8 mouse cellular contexts compared by ENCODE assay signal in genomic region chr13:9093316-9094155, GRCm38 (mm10). TPM values are rescaled to one million over a fixed set of nuclear protein-coding genes. Genes with fewer than 3 reads are reported as not detected.
DNase-seq lines count a peak whose midpoint lies in the region; ATAC-seq lines count a peak whose summit lies in the region.

Gene Larp4b (plus strand): TSS chr13:9093881.

- no peaks in the 10 kb centered on the region for H3K36me3 ChIP-seq in heart, embryonic 13.5 days
- peaks cover 5% of the 10 kb centered on the region; the same call in 1 of the 2 replicates for H3K36me3 ChIP-seq in liver, embryonic 12.5 days
- no peaks in the 10 kb centered on the region for H3K36me3 ChIP-seq in stomach, embryonic 15.5 days

- H3K4me3 ChIP-seq in heart, embryonic 13.5 days: peak within 1 kb of the TSS; percentile 99
- peak within 1 kb of the TSS; percentile 89 for H3K4me3 ChIP-seq in liver, embryonic 12.5 days
- H3K4me3 ChIP-seq in stomach, embryonic 15.5 days (replicated peaks): peak within 1 kb of the TSS; percentile 96

- no peaks in the 10 kb centered on the region for H3K9me3 ChIP-seq in heart, embryonic 13.5 days
- H3K9me3 ChIP-seq in liver, embryonic 12.5 days (replicated peaks): no peaks in the 10 kb centered on the region
- no peaks in the 10 kb centered on the region for H3K9me3 ChIP-seq in stomach, embryonic 15.5 days

- no peaks in the 10 kb centered on the region for H3K27me3 ChIP-seq in heart, embryonic 13.5 days (replicated peaks)
- H3K27me3 ChIP-seq in liver, embryonic 12.5 days (replicated peaks): no peaks in the 10 kb centered on the region
- no peaks in the 10 kb centered on the region for H3K27me3 ChIP-seq in stomach, embryonic 15.5 days (replicated peaks)

- H3K9ac ChIP-seq in heart, embryonic 13.5 days: peak within 1 kb of the TSS; percentile 98
- H3K9ac ChIP-seq in liver, embryonic 12.5 days: peak within 1 kb of the TSS; percentile 97
- H3K9ac ChIP-seq in stomach, embryonic 15.5 days: peak within 1 kb of the TSS; percentile 98

- DNase-seq in CD4-positive helper T cell, adult 2 months (ENCODE audit: low read depth, low spot score): peak; percentile 99
- DNase-seq in brain, embryonic 18.5 days (ENCODE audit: low read depth, low spot score): peak; percentile 97
- DNase-seq in kidney, postnatal 10 days: peak; percentile 98
- peak; percentile 92 to 95 for DNase-seq in natural killer cell, adult 2 months (ENCODE audit: low spot score in 2 of 2)

- H3K4me2 ChIP-seq in heart, embryonic 13.5 days: peak within 1 kb of the TSS; percentile 75
- peak within 1 kb of the TSS; percentile 83 for H3K4me2 ChIP-seq in liver, embryonic 12.5 days
- H3K4me2 ChIP-seq in stomach, embryonic 15.5 days: peak within 1 kb of the TSS; percentile 71

- under 1% methylated on average over 67 of the region's 92 CpGs for WGBS in heart, embryonic 13.5 days
- WGBS in liver, embryonic 12.5 days (ENCODE audit: insufficient replicate concordance): under 1% methylated on average over 84 of the region's 92 CpGs
- WGBS in stomach, embryonic 15.5 days: under 1% methylated on average over 91 of the region's 92 CpGs

- H3K27ac ChIP-seq in heart, embryonic 13.5 days (replicated peaks): peak within 1 kb of the TSS; percentile 97
- peak within 1 kb of the TSS; percentile 98 for H3K27ac ChIP-seq in liver, embryonic 12.5 days
- peak within 1 kb of the TSS; percentile 97 for H3K27ac ChIP-seq in stomach, embryonic 15.5 days

- peak; percentile 96 for ATAC-seq in erythroid progenitor cell, adult 5-6 weeks (replicated peaks; ENCODE audit: low FRiP score, poor library complexity, severe bottlenecking)
- peak; percentile 100 for ATAC-seq in heart, embryonic 13.5 days (ENCODE audit: extremely low read depth, insufficient number of reproducible peaks, low FRiP score, low TSS enrichment)
- peak; percentile 98 for ATAC-seq in liver, embryonic 12.5 days
- peak; percentile 100 for ATAC-seq in stomach, embryonic 15.5 days (ENCODE audit: insufficient read depth, low FRiP score, low read depth)

- H3K4me1 ChIP-seq in heart, embryonic 13.5 days: peaks cover 35% of the 10 kb centered on the region
- peaks cover 57% of the 10 kb centered on the region for H3K4me1 ChIP-seq in liver, embryonic 12.5 days
- peaks cover 9% of the 10 kb centered on the region for H3K4me1 ChIP-seq in stomach, embryonic 15.5 days

RNA-seq across cellular contexts. Expression of gene Larp4b, which starts in this region (rescaled TPM):
- 106 and 115 TPM in 2 replicates for total RNA-seq in erythroid progenitor cell, adult 5-6 weeks (2015; ENCODE audit: low replicate concordance)
- 120 and 140 TPM in 2 replicates for total RNA-seq in erythroid progenitor cell, adult 5-6 weeks (2017; ENCODE audit: low replicate concordance)
- polyA plus RNA-seq in heart, embryonic 13.5 days (2015; fragmentation: Nextera tagmentation; extraction: Ambion mirVana): 23.1 and 23.3 TPM in 2 replicates
- 39.1 and 39.3 TPM in 2 replicates for polyA plus RNA-seq in liver, embryonic 12.5 days (2016; fragmentation: Nextera tagmentation; extraction: Ambion mirVana)
- polyA plus RNA-seq in stomach, embryonic 15.5 days (2015; fragmentation: Nextera tagmentation; extraction: Ambion mirVana): 37.6 and 37.8 TPM in 2 replicates

Comparison
In these comparisons a context has a peak if more than half of its experiments do, and no peak if none do; other contexts are left out.
1. Peak in every context shown above with its lines: DNase-seq, ATAC-seq, H3K4me3 ChIP-seq and H3K27ac ChIP-seq.